Mouse (Mus musculus): ENCODE measurements around the gene Mtfr1l. TPM values are rescaled to one million over a fixed set of nuclear protein-coding genes. Genes with fewer than 3 reads are reported as not detected.

Mtfr1l gene
- polyA plus RNA-seq, 1 experiment from 2014 or later: 69.4 TPM

DNA sequence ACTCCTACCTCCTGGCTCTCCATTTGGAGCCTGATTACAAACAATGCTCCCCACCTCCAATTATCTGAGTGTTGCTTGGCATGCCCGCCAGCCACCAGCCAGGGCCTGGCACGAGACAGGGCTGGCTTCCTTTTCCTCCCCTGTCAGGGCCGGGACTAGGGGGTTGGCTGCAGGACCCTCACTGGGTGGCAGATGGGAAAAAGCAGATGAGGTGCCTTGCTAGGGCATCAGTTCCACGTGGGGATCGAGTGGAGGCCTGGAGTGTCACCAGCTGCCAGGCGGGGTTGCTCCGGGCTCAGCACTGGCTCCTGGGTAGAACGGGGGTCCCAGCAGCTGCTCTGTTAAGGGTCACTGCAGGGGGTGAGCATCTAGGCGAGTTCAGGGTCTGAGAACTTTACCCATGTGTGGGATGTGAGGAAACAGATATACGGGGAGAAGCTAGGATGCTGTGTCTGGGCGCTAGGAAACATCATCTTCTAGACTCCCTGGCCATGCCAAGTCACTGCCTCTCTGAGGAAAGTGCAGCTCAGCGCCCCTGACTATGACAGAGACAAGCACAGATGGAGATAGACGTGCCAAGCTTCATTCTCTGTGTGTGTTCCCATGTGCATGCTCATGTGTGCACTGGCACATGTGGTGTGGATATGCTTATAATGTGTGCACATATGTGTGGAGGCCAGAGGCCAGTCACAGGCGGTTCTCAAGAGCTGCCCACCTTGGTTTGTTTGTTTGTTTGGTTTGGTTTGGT, 35.7 kb upstream of the Mtfr1l start:
- in situ Hi-C loops (cut with MboI; ENCODE audit: low pct_unique_long_range_greater_than_20kb): no loop called here
- ChIA-PET POLR2A (no interaction called here), CTCF (interaction anchor here (1.1 kb wide), 1 partner anchor 11 kb away, joined by 3 read pairs; no protein-coding TSS in a partner anchor)
- ATAC-seq (no peak), DNase-seq (ENCODE audit: low read depth, low spot score) (no peak)
- H3K27me3 ChIP-seq: no peaks in the 10 kb centered on the region
- no peak for TF ChIP-seq CTCF (IDR thresholded peaks at IDR 0.05)

DNA sequence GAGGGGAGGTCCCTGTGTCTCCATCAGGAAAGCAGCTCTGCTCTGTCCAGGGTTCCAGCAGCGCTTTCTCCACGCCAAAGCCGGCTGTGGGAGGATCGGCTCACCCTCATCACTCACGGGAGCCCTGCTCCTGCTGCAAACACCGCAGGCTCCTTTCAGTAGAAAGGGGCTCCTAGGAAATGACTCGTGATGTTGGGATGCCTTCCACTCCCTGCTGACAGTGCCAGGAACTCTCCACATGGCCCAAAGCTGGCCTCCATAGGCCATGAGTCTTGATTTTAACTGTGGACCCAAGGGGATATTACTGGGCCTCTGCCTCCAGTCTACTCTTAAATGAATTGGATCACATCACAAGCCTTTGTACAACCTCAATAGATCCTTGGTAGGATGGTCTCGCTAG, 34.6 kb upstream of the Mtfr1l start:
- no peak for TF ChIP-seq CTCF (IDR thresholded peaks at IDR 0.05)
- in situ Hi-C loops (cut with MboI; ENCODE audit: low pct_unique_long_range_greater_than_20kb): no loop called here
- CTCF ChIA-PET: no interaction called here

DNA sequence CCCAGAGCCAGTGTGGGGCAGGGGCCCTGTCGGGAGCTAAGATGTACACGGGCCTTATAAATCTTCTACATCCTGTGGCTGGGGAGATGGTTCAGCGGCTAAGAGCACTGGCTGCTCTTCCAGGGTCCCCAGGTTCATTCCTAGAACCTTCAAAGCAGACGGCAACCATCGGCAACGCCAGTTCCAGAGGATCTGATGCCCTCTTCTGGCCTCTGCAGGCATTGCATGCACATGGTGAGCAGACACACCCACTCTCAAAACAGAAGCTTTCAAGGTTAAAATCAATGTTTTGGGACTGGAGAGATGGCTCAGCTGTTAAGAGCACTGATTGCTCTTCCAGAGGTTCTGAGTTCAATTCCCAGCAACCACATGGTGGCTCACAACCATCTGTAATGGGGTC, 34.0 kb upstream of the Mtfr1l start:
- TF ChIP-seq CTCF (IDR thresholded peaks at IDR 0.05): no peak
- DNase-seq (ENCODE audit: low read depth, low spot score) (no peak), ATAC-seq (no peak)
- CTCF ChIA-PET: no interaction called here
- in situ Hi-C loops (cut with MboI; ENCODE audit: low pct_unique_long_range_greater_than_20kb): no loop called here
- POLR2A ChIA-PET: interaction anchor here (0.6 kb wide), 1 partner anchor 8 kb away, joined by 3 read pairs; no protein-coding TSS in a partner anchor
- H3K27me3 ChIP-seq: no peaks in the 10 kb centered on the region

More for the DNA sequence above, 34.6 kb upstream of the Mtfr1l start:
- POLR2A ChIA-PET: no interaction called here
- H3K27me3 ChIP-seq: no peaks in the 10 kb centered on the region
- ATAC-seq: peak; percentile 4
- DNase-seq (ENCODE audit: low read depth, low spot score): no peak

DNA sequence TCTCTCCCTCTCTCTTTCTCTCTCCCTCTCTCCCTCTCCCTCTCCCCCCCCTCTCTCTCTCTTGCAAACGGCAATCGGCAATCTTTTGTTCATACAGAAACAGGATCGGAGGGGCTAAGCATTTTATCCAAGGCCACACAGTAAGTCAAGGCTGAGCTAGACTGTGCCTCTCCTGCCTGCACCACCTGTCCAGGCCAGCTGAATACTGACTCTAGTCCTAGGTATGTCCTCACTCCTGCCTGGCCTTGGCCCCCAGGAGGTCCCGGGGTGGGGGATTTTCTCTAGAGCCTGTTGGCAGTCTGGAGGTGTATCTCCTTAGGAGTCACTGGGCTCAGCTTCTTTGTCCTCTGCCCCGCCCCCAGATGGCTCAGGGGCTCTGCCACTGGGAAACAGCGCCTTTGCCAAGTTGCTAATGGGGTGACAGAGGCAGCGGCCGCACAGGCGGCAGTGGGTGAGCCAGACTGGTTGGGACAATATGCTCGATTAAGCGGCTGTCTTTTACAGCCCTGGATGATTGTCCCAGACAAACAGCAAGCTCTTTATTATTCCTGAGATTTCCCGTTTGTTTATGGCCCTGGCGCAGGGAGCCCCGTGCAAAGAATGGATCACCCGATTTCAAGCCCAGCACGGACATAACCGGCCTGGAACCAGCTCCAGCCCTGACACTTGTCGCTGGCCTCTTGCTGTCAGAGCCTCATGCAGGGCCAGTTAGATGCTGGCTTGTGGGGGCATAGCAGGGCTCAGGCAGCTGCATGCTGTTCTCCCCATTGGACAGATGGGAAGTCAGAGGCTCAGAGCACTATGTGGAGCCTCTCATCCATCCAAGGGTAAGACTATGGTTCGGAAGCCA, 32.4 kb upstream of the Mtfr1l start:
- in situ Hi-C loops (cut with MboI; ENCODE audit: low pct_unique_long_range_greater_than_20kb): no loop called here

DNA sequence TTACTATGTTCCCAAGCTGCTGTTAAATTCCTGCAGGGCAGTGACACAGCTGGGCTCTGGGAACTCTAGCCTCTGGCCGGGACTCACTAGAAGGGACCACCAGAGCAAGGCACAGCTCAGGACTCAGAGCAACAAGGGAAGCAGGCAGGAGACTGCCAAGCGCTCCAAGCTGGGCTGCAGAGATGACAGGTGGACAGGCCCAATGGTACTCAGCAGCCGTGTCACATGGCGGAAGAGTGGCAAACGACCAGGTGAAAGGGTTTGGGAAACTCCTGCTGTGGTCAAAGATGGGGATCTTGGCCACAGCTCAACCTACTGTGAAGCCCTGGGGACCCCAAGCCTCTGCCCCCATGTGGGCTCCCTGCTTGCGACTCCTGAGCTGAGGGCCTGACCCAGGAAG, 28.9 kb upstream of the Mtfr1l start:
- no peaks in the 10 kb centered on the region for H3K27me3 ChIP-seq
- ATAC-seq (no peak), DNase-seq (ENCODE audit: low read depth, low spot score) (no peak)
- ChIA-PET CTCF (interaction anchor here (1.4 kb wide), 1 partner anchor 150 kb away, joined by 3 read pairs; no protein-coding TSS in a partner anchor), POLR2A (no interaction called here)
- in situ Hi-C loops (cut with MboI; ENCODE audit: low pct_unique_long_range_greater_than_20kb): no loop called here
- no peak for TF ChIP-seq CTCF (IDR thresholded peaks at IDR 0.05)

More for the DNA sequence above, 32.4 kb upstream of the Mtfr1l start:
- ChIA-PET POLR2A (no interaction called here), CTCF (interaction anchor here (1.3 kb wide), 1 partner anchor 133 kb away, joined by 3 read pairs; no protein-coding TSS in a partner anchor)
- no peaks in the 10 kb centered on the region for H3K27me3 ChIP-seq
- TF ChIP-seq CTCF (IDR thresholded peaks at IDR 0.05): no peak
- DNase-seq (ENCODE audit: low read depth, low spot score) (no peak), ATAC-seq (no peak)

DNA sequence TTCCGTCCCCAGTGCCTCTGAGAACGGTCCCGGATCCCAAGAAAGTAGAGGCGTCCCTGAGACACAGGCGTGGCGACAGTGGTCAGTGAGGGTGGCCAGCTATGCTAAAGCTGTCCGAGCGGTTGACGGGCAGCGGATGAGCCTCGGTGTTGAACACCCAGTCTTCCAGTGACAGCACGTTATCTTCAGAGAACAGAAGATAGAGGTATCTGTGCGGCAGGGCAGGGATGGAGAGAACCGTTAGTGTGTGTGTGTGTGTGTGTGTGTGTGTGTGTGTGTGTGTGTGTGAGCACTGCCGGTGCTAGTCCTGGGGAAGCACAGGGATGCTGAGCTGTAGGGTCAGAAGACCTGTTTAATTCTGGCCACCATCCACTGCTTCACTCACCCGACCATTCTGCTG, 28.4 kb upstream of the Mtfr1l start:
- no peaks in the 10 kb centered on the region for H3K27me3 ChIP-seq
- ChIA-PET POLR2A (no interaction called here), CTCF (interaction anchor here (1.4 kb wide), 1 partner anchor 151 kb away, joined by 3 read pairs; no protein-coding TSS in a partner anchor)
- no peak for TF ChIP-seq CTCF (IDR thresholded peaks at IDR 0.05)
- ATAC-seq: no peak
- in situ Hi-C loops (cut with MboI; ENCODE audit: low pct_unique_long_range_greater_than_20kb): no loop called here
- no peak for DNase-seq (ENCODE audit: low read depth, low spot score)

DNA sequence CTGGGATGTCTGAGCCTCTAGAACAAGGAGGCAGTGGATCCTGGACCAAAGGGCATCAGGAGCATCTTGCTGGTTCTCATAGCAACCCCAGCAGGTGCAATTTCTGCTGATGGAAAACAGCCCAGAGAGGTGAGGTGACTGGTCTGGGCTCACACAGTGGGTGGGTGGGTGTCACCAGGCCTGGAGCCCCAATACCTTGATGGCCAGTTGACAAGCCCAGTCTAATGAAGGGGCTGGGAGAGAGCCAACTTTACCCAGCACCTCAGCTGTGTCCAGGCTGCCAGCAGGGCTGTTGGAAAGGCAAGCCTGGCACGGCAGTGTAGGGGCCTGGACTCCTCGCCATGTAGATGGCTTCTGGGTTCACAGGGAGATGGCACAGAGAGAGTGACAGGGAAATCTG, 26.8 kb upstream of the Mtfr1l start:
- ATAC-seq (no peak), DNase-seq (ENCODE audit: low read depth, low spot score) (no peak)
- H3K27me3 ChIP-seq: no peaks in the 10 kb centered on the region
- ChIA-PET CTCF (no interaction called here), POLR2A (no interaction called here)
- in situ Hi-C loops (cut with MboI; ENCODE audit: low pct_unique_long_range_greater_than_20kb): no loop called here
- no peak for TF ChIP-seq CTCF (IDR thresholded peaks at IDR 0.05)

DNA sequence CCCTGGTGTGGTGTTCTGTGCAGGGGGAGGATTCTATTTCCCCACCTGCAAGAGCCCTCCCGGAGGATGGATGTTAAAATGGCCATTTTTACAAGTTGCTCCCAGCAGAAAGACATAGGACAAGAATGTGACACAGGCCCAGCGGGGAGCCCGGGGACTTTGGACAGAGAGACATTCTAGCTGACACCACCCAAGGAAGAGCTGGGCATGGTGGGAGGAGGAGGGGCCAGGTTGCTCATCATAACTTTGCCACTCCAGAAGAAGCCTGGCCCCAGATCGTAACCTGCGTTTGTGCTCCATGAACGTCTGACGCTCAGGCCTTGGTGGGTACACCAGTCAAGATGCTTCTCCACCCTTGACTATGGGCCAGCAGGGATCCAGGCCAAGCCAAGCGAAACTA, 25.5 kb upstream of the Mtfr1l start:
- TF ChIP-seq CTCF (IDR thresholded peaks at IDR 0.05): no peak
- H3K27me3 ChIP-seq: no peaks in the 10 kb centered on the region
- ChIA-PET CTCF (interaction anchor here (0.9 to 1.2 kb wide), 2 partner anchors 10 to 153 kb away, joined by 3 read pairs; no protein-coding TSS in a partner anchor), POLR2A (no interaction called here)
- in situ Hi-C loops (cut with MboI; ENCODE audit: low pct_unique_long_range_greater_than_20kb): no loop called here
- DNase-seq (ENCODE audit: low read depth, low spot score) (no peak), ATAC-seq (no peak)

DNA sequence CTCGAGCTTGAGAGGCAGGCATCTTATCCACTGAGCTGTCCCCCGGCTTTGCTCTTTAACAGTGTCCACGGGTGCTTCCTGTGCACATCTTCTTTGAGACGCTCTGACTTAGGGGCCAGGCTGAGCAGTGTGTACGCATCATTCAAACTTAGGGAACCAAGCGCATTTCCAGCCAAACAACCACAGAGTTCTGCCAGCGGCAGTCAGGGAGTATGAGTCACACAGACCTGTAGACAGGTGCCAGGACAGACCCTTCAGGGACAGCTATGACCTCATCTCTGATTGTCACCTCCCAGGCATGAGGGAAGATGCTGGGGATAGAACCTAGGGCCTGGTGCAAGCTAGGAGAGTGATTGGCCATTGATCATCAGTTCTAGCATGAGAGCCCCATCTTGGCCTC, 24.0 kb upstream of the Mtfr1l start:
- ATAC-seq: no peak
- H3K27me3 ChIP-seq: no peaks in the 10 kb centered on the region
- ChIA-PET POLR2A (no interaction called here), CTCF (no interaction called here)
- in situ Hi-C loops (cut with MboI; ENCODE audit: low pct_unique_long_range_greater_than_20kb): no loop called here
- no peak for TF ChIP-seq CTCF (IDR thresholded peaks at IDR 0.05)
- no peak for DNase-seq (ENCODE audit: low read depth, low spot score)

DNA sequence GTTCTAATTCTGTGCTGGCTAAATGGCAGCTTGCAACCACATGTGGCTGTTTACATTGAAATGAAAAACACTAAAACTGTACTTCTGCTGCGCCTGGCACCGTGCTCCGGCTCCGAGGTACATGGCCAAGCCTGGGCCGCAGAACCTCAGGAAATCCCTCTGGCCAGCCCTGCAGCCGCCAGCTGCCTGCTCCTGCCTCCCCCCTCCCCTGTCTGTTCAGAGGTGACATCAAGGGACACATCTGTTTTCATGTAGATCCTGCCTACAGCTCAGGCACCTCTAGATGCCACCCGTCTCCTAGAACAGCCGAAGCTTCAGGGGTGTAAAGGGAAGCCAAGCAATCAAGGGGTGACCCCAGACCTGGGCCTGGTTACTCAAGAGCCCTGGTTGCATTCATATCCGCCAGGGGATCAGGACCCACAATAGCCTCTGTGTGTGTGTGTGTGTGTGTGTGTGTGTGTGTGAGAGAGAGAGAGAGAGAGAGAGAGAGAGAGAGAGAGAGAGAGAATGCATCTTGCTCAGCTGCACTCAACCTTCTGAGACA, 23.5 kb upstream of the Mtfr1l start:
- H3K27me3 ChIP-seq: no peaks in the 10 kb centered on the region
- in situ Hi-C loops (cut with MboI; ENCODE audit: low pct_unique_long_range_greater_than_20kb): no loop called here
- ChIA-PET POLR2A (interaction anchor here (0.6 to 0.8 kb wide), 2 partner anchors 23 to 75 kb away, joined by 3 to 4 read pairs; no protein-coding TSS in a partner anchor), CTCF (no interaction called here)
- no peak for TF ChIP-seq CTCF (IDR thresholded peaks at IDR 0.05)
- ATAC-seq: no peak
- DNase-seq (ENCODE audit: low read depth, low spot score): no peak

Data from Patski (cell line).